Mouse (Mus musculus) lung, adult 2 months (tissue): Measurements from ENCODE around the gene Nr2c2ap. TPM values are rescaled to one million over a fixed set of nuclear protein-coding genes. Genes with fewer than 3 reads are reported as not detected.

Experiments used
- DNase-seq: peaks from one replicate; pipeline ENCODE4 v3.0.0; 2022
- H3K4me1 ChIP-seq: fragments of 200-500 bp; 2 replicates; pipeline ENCODE4 v1.6.1; 2011; ENCODE audit warnings: low read length; ENCODE audit not compliant: control insufficient read depth, insufficient read depth
- H3K4me3 ChIP-seq: fragments of 200-500 bp; replicated peaks from 2 replicates; pipeline ENCODE3; 2011; ENCODE audit warnings: low read depth, mild to moderate bottlenecking, control low read depth, low read length; ENCODE audit errors: extremely low read depth
- CTCF ChIP-seq: fragments of 200-500 bp; IDR thresholded peaks from 2 replicates; pipeline ENCODE4 v1.5.1; 2011; ENCODE audit warnings: mild to moderate bottlenecking, low read length, control low read depth; ENCODE audit not compliant: insufficient read depth
- POLR2A ChIP-seq: fragments of 200-500 bp; IDR thresholded peaks from 2 replicates; pipeline ENCODE4 v1.6.1; 2011; ENCODE audit warnings: low read depth, mild to moderate bottlenecking, control low read depth, low read length, borderline replicate concordance; ENCODE audit errors: extremely low read depth
- WGBS: fragments of 180-500 bp; shearing (Covaris S2); methylation state at CpG from one replicate; pipeline ENCODE4 v1.1.7; 2018; 5-methylcytosine and 5-hydroxymethylcytosine counted together
- polyA plus RNA-seq: library from polyadenylated mRNA; depleted of rRNA; stranded (reverse); fragments of >200 nt; gene quantifications from 2 replicates; pipeline ENCODE4 v1.2.3, GENCODE M21; 2012

Gene Nr2c2ap
- polyA plus RNA-seq, 1 experiment = 14.6 TPM

- 85% methylated on average over 4 of the region's 4 CpGs for WGBS
- H3K4me3 ChIP-seq = no peak overlapping the region
- TF ChIP-seq CTCF = no peak
- no peak for TF ChIP-seq POLR2A
- no peak for DNase-seq
- H3K4me1 ChIP-seq = no peaks in the 10 kb centered on the region
Measured at GRCm38 (mm10) chr8:70159211-70159610, 28.1 kb downstream of the Nr2c2ap start.

GRCm38 (mm10) chr8:70160015-70160414 is 28.9 kb downstream of the Nr2c2ap start:
- DNase-seq = no peak
- TF ChIP-seq CTCF = no peak
- TF ChIP-seq POLR2A = no peak
- no peak overlapping the region for H3K4me3 ChIP-seq
- 47% methylated on average over 13 of the region's 13 CpGs for whole genome bisulfite sequencing
- H3K4me1 ChIP-seq = no peaks in the 10 kb centered on the region

GRCm38 (mm10) chr8:70163316-70163715 is 32.2 kb downstream of the Nr2c2ap start:
- WGBS = 65% methylated on average over 3 of the region's 3 CpGs
- no peak for DNase-seq
- Histone ChIP-seq H3K4me3 (no peak overlapping the region), H3K4me1 (no peaks in the 10 kb centered on the region)
- TF ChIP-seq CTCF (no peak), POLR2A (no peak)

GRCm38 (mm10) chr8:70166504-70167110 is 35.5 kb downstream of the Nr2c2ap start:
- WGBS = 3% methylated on average over 21 of the region's 21 CpGs
- Histone ChIP-seq H3K4me1 (no peaks in the 10 kb centered on the region), H3K4me3 (no peak overlapping the region)
- DNase-seq = peak; percentile 54
- TF ChIP-seq CTCF = peak; percentile 74
- TF ChIP-seq POLR2A = no peak

GRCm38 (mm10) chr8:70170116-70170515 is 39.0 kb downstream of the Nr2c2ap start:
- TF ChIP-seq POLR2A (no peak), CTCF (no peak)
- no peak for DNase-seq
- 74% methylated on average over 3 of the region's 3 CpGs for WGBS

GRCm38 (mm10) chr8:70170748-70171147 is 39.6 kb downstream of the Nr2c2ap start:
- WGBS = 70% methylated on average over 3 of the region's 3 CpGs
- no peak overlapping the region for H3K4me3 ChIP-seq
- H3K4me1 ChIP-seq = peaks cover 3% of the 10 kb centered on the region; the same call in 1 of the 2 replicates
- TF ChIP-seq CTCF = no peak
- TF ChIP-seq POLR2A = no peak
- no peak for DNase-seq

More at GRCm38 (mm10) chr8:70170116-70170515, 39.0 kb downstream of the Nr2c2ap start:
- Histone ChIP-seq H3K4me3 (no peak overlapping the region), H3K4me1 (peaks cover 3% of the 10 kb centered on the region; the same call in 1 of the 2 replicates)

- H3K4me1 ChIP-seq = peaks cover 3% of the 10 kb centered on the region; the same call in 1 of the 2 replicates
- DNase-seq = no peak
- 89% methylated on average over 7 of the region's 7 CpGs for WGBS
- TF ChIP-seq POLR2A = no peak
- no peak for TF ChIP-seq CTCF
- H3K4me3 ChIP-seq = no peak overlapping the region
Measured at GRCm38 (mm10) chr8:70171240-70171639, 40.1 kb downstream of the Nr2c2ap start.

GRCm38 (mm10) chr8:70172043-70172681 is 41.0 kb downstream of the Nr2c2ap start, which contains the start of gene Tmem161a:
Gene Tmem161a, plus strand, starts transcription at chr8:70172356.
- TF ChIP-seq CTCF (no peak), POLR2A (peak; percentile 92; the same call in 1 of the 2 replicates)

GRCm38 (mm10) chr8:70173320-70173719 is 42.2 kb downstream of the Nr2c2ap start:
- H3K4me3 ChIP-seq = no peak overlapping the region
- peaks cover 3% of the 10 kb centered on the region; the same call in 1 of the 2 replicates for H3K4me1 ChIP-seq
- whole genome bisulfite sequencing = 73% methylated on average over 5 of the region's 5 CpGs
- DNase-seq = no peak
- no peak for TF ChIP-seq POLR2A
- no peak for TF ChIP-seq CTCF

More at GRCm38 (mm10) chr8:70172043-70172681, 41.0 kb downstream of the Nr2c2ap start, which contains the start of gene Tmem161a:
- H3K4me1 ChIP-seq = peaks cover 3% of the 10 kb centered on the region; the same call in 1 of the 2 replicates
- DNase-seq = peak; percentile 85
- peak within 1 kb of the TSS; percentile 95 for H3K4me3 ChIP-seq
- WGBS = 2% methylated on average over 27 of the region's 27 CpGs

GRCm38 (mm10) chr8:70174079-70174478 is 42.9 kb downstream of the Nr2c2ap start:
- Histone ChIP-seq H3K4me3 (no peak overlapping the region), H3K4me1 (peaks cover 3% of the 10 kb centered on the region; the same call in 1 of the 2 replicates)
- WGBS = 70% methylated on average over 7 of the region's 7 CpGs
- DNase-seq = no peak
- TF ChIP-seq CTCF = no peak
- TF ChIP-seq POLR2A = no peak
